Mouse (Mus musculus): ENCODE measurements at regions not wholly inside any gene's neighbourhood (a gene's known extent, or its start where the extent isn't known, plus 50 kb on each side); places are given as distances from the start of the nearest gene placed in this dataset.

- DNase-seq (ENCODE audit: low read depth, low spot score) = peak; percentile 6
These were observed 155.2 kb upstream of the 9030624G23Rik start for GRCm38 (mm10) chr12:24252071-24252874.
